Mouse (Mus musculus): ENCODE data around the gene Arl4d.

Arl4d gene

DNA sequence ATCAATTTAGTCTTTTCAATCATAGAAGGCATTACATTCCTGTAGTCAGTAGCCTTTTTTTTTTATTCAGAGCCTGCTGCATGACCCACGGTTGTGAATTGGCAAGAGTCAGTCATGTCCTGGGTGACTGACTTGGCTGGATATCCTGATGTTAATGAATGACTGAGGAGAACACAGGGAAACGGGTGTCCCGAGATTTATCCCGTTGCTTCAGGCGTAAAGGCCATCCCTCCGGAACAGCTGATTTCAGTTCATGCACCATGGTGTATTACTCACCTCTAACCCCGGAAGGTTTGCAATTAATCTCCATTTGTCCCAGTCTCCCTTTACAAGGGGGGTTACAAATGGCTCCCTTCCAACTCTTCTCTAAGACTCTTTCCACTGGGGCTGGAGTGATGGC is 48.7 kb downstream of the Arl4d start:
- DNase-seq (ENCODE audit: low read depth in 1 of 2, low spot score in 2 of 2): no peak
